Mouse (Mus musculus) CH12.LX (cell line): ENCODE measurements around the gene Synj2. TPM values are rescaled to one million over a fixed set of nuclear protein-coding genes. Genes with fewer than 3 reads are reported as not detected.

Source experiments
- DNase-seq: peaks from one replicate; pipeline ENCODE4 v3.0.0-alpha.2; 2013; ENCODE audit errors: extremely low read depth
- H3K27ac ChIP-seq: 2 replicates; pipeline ENCODE4 v1.5.1; 2012; ENCODE audit warnings: low read depth, mild to moderate bottlenecking, control low read depth, moderate library complexity; ENCODE audit not compliant: insufficient read depth
- H3K27me3 ChIP-seq: replicated peaks from 2 replicates; pipeline ENCODE3; 2012; ENCODE audit warnings: inconsistent platforms
- H3K36me3 ChIP-seq, 2 experiments: replicated peaks in 1 of 2; 2 replicates each; pipeline versions ENCODE3 to v1.6.1; 2012; ENCODE audit warnings: inconsistent platforms in 1 of 2, low read length in 1 of 2, mild to moderate bottlenecking in 1 of 2, mixed read lengths in 1 of 2, moderate library complexity in 1 of 2; ENCODE audit not compliant: control insufficient read depth in 1 of 2, insufficient read depth in 1 of 2
- H3K4me1 ChIP-seq, 2 experiments: 2 replicates each; pipeline ENCODE4 v1.6.1; 2012; ENCODE audit warnings: inconsistent platforms in 1 of 2, moderate library complexity in 1 of 2; ENCODE audit not compliant: insufficient read depth in 2 of 2, control insufficient read depth in 1 of 2
- H3K4me2 ChIP-seq: 2 replicates; pipeline ENCODE4 v1.6.1; 2012; ENCODE audit warnings: low read depth, mild to moderate bottlenecking, control low read depth; ENCODE audit not compliant: poor library complexity, insufficient read depth, severe bottlenecking
- H3K4me3 ChIP-seq, 3 experiments: fragments of 150-350 bp in 1 of 3; sonication (generic) in 1 of 3; replicated peaks in 1 of 3; 2 replicates each; pipeline versions ENCODE3 to v1.5.1; 2011 to 2012; ENCODE audit warnings: low read depth in 2 of 3, low read length in 2 of 3, mild to moderate bottlenecking in 2 of 3, moderate library complexity in 2 of 3, control low read depth in 1 of 3, improper control_type of control experiment in 1 of 3, inconsistent platforms in 1 of 3, mixed read lengths in 1 of 3; ENCODE audit not compliant: poor library complexity in 1 of 3
- H3K79me2 ChIP-seq: replicated peaks from 2 replicates; pipeline ENCODE4 v1.6.1; 2012; ENCODE audit warnings: mild to moderate bottlenecking, moderate library complexity; ENCODE audit not compliant: control insufficient read depth, poor library complexity, insufficient read depth, severe bottlenecking; ENCODE audit errors: extremely low read depth
- H3K9ac ChIP-seq: 2 replicates; pipeline ENCODE4 v1.6.1; 2012; ENCODE audit warnings: low read depth, mild to moderate bottlenecking, control low read depth, moderate library complexity; ENCODE audit not compliant: insufficient read depth
- H3K9me3 ChIP-seq: replicated peaks from 2 replicates; pipeline ENCODE3; 2012; ENCODE audit warnings: low read length, inconsistent platforms, mixed read lengths
- BHLHE40 ChIP-seq: IDR thresholded peaks from 2 replicates; pipeline ENCODE4 v1.6.1; 2011; ENCODE audit warnings: mild to moderate bottlenecking, low read depth, low read length, improper control_type of control experiment
- CHD1 ChIP-seq: IDR thresholded peaks from 2 replicates; pipeline ENCODE4 v1.6.1; 2012; ENCODE audit warnings: low read depth, low read length, improper control_type of control experiment, inconsistent platforms
- CHD2 ChIP-seq: IDR thresholded peaks from 2 replicates; pipeline ENCODE4 v1.6.1; 2011; ENCODE audit warnings: low read length, improper control_type of control experiment
- CTCF ChIP-seq, 2 experiments: IDR thresholded peaks in 1 of 2; conservative IDR thresholded peaks in 1 of 2; 2 replicates each; pipeline ENCODE4 v1.5.1; 2011 to 2012; ENCODE audit warnings: low read depth in 2 of 2, low read length in 2 of 2, improper control_type of control experiment in 1 of 2, inconsistent platforms in 1 of 2, mild to moderate bottlenecking in 1 of 2, moderate library complexity in 1 of 2
- E2F4 ChIP-seq: IDR thresholded peaks from 2 replicates; pipeline ENCODE4 v1.6.1; 2011; ENCODE audit warnings: low read depth, low read length, improper control_type of control experiment; ENCODE audit not compliant: insufficient replicate concordance
- ELF1 ChIP-seq: IDR thresholded peaks from 2 replicates; pipeline ENCODE4 v1.6.1; 2014; ENCODE audit warnings: low read depth, mild to moderate bottlenecking, inconsistent platforms, low read length, improper control_type of control experiment
- EP300 ChIP-seq: IDR thresholded peaks from 2 replicates; pipeline ENCODE4 v1.6.1; 2011; ENCODE audit warnings: low read length, improper control_type of control experiment
- ETS1 ChIP-seq: conservative IDR thresholded peaks from 2 replicates; pipeline ENCODE4 v1.6.1; 2012; ENCODE audit warnings: low read depth, mild to moderate bottlenecking, inconsistent platforms, low read length, improper control_type of control experiment, moderate library complexity
- GABPA ChIP-seq: IDR thresholded peaks from 2 replicates; pipeline ENCODE4 v1.6.1; 2012; ENCODE audit warnings: low read depth, low read length, improper control_type of control experiment, inconsistent platforms; ENCODE audit not compliant: insufficient replicate concordance
- HCFC1 ChIP-seq: IDR thresholded peaks from 2 replicates; pipeline ENCODE4 v1.6.1; 2012; ENCODE audit warnings: low read depth, mild to moderate bottlenecking, inconsistent platforms, low read length, improper control_type of control experiment
- IRF4 ChIP-seq: IDR thresholded peaks from 2 replicates; pipeline ENCODE4 v1.6.1; 2014; ENCODE audit warnings: low read depth, mild to moderate bottlenecking, inconsistent platforms, low read length, improper control_type of control experiment
- JUN ChIP-seq: IDR thresholded peaks from 2 replicates; pipeline ENCODE4 v1.6.1; 2011; ENCODE audit warnings: low read depth, mild to moderate bottlenecking, low read length, improper control_type of control experiment, moderate library complexity; ENCODE audit not compliant: insufficient read depth
- JUND ChIP-seq: conservative IDR thresholded peaks from 2 replicates; pipeline ENCODE4 v1.6.1; 2011; ENCODE audit warnings: low read depth, low read length, improper control_type of control experiment
- KAT2A ChIP-seq: IDR thresholded peaks from 2 replicates; pipeline ENCODE4 v1.6.1; 2012; ENCODE audit warnings: low read length, improper control_type of control experiment, inconsistent platforms; ENCODE audit not compliant: insufficient replicate concordance
- MAFK ChIP-seq: IDR thresholded peaks from 2 replicates; pipeline ENCODE4 v1.6.1; 2011; ENCODE audit warnings: low read length, improper control_type of control experiment; ENCODE audit not compliant: insufficient replicate concordance
- MAX ChIP-seq: IDR thresholded peaks from 2 replicates; pipeline ENCODE4 v1.6.1; 2011; ENCODE audit warnings: low read length, improper control_type of control experiment
- MAZ ChIP-seq: IDR thresholded peaks from 2 replicates; pipeline ENCODE4 v1.6.1; 2012; ENCODE audit warnings: low read depth, mild to moderate bottlenecking, inconsistent platforms, low read length, improper control_type of control experiment, moderate library complexity
- MEF2A ChIP-seq: IDR thresholded peaks from 2 replicates; pipeline ENCODE4 v1.6.1; 2014; ENCODE audit warnings: low read depth, mild to moderate bottlenecking, inconsistent platforms, low read length, improper control_type of control experiment, borderline replicate concordance
- MXI1 ChIP-seq: IDR thresholded peaks from 2 replicates; pipeline ENCODE4 v1.6.1; 2011; ENCODE audit warnings: mild to moderate bottlenecking, low read depth, low read length, improper control_type of control experiment
- MYC ChIP-seq: IDR thresholded peaks from 2 replicates; pipeline ENCODE4 v1.6.1; 2011; ENCODE audit warnings: low read depth, mild to moderate bottlenecking, improper control_type of control experiment, low read length
- NELFE ChIP-seq: IDR thresholded peaks from 2 replicates; pipeline ENCODE4 v1.6.1; 2011; ENCODE audit warnings: low read depth, low read length, improper control_type of control experiment
- NRF1 ChIP-seq: IDR thresholded peaks from 2 replicates; pipeline ENCODE4 v1.6.1; 2014; ENCODE audit warnings: low read depth, mild to moderate bottlenecking, inconsistent platforms, low read length, improper control_type of control experiment, moderate library complexity
- PAX5 ChIP-seq: IDR thresholded peaks from 2 replicates; pipeline ENCODE4 v1.6.1; 2012; ENCODE audit warnings: low read length, inconsistent platforms, mixed read lengths
- POLR2A ChIP-seq: IDR thresholded peaks from 2 replicates; pipeline ENCODE4 v1.6.1; 2011; ENCODE audit warnings: low read depth, mild to moderate bottlenecking, improper control_type of control experiment, low read length
- POLR2AphosphoS2 ChIP-seq: IDR thresholded peaks from 2 replicates; pipeline ENCODE4 v1.6.1; 2011; ENCODE audit warnings: low read depth, low read length, improper control_type of control experiment
- RAD21 ChIP-seq: IDR thresholded peaks from 2 replicates; pipeline ENCODE4 v1.6.1; 2011; ENCODE audit warnings: low read depth, mild to moderate bottlenecking, low read length, improper control_type of control experiment, moderate library complexity
- RCOR1 ChIP-seq: conservative IDR thresholded peaks from 2 replicates; pipeline ENCODE4 v1.6.1; 2012; ENCODE audit warnings: low read depth, mild to moderate bottlenecking, inconsistent platforms, low read length, improper control_type of control experiment
- SIN3A ChIP-seq: IDR thresholded peaks from 2 replicates; pipeline ENCODE4 v1.6.1; 2012; ENCODE audit warnings: low read length, improper control_type of control experiment, inconsistent platforms
- SMC3 ChIP-seq: IDR thresholded peaks from 2 replicates; pipeline ENCODE4 v1.6.1; 2011; ENCODE audit warnings: low read depth, low read length, improper control_type of control experiment
- TBP ChIP-seq: conservative IDR thresholded peaks from 2 replicates; pipeline ENCODE4 v1.6.1; 2011; ENCODE audit warnings: low read depth, low read length, improper control_type of control experiment
- TCF12 ChIP-seq: IDR thresholded peaks from 2 replicates; pipeline ENCODE4 v1.6.1; 2014; ENCODE audit warnings: low read depth, mild to moderate bottlenecking, inconsistent platforms, low read length, improper control_type of control experiment
- UBTF ChIP-seq: IDR thresholded peaks from 2 replicates; pipeline ENCODE4 v1.6.1; 2012; ENCODE audit warnings: low read depth, mild to moderate bottlenecking, inconsistent platforms, low read length, improper control_type of control experiment, moderate library complexity
- USF1 ChIP-seq: IDR thresholded peaks from 2 replicates; pipeline ENCODE4 v1.6.1; 2014; ENCODE audit warnings: low read depth, mild to moderate bottlenecking, inconsistent platforms, low read length, improper control_type of control experiment
- USF2 ChIP-seq: conservative IDR thresholded peaks from 2 replicates; pipeline ENCODE4 v1.6.1; 2011; ENCODE audit warnings: low read depth, low read length, improper control_type of control experiment
- ZC3H11A ChIP-seq: IDR thresholded peaks from 2 replicates; pipeline ENCODE4 v1.6.1; 2012; ENCODE audit warnings: low read depth, mild to moderate bottlenecking, inconsistent platforms, low read length, improper control_type of control experiment
- ZKSCAN1 ChIP-seq: IDR thresholded peaks from 2 replicates; pipeline ENCODE4 v1.6.1; 2012; ENCODE audit warnings: low read depth, inconsistent platforms, low read length, improper control_type of control experiment, borderline replicate concordance
- ZMIZ1 ChIP-seq: IDR thresholded peaks from 2 replicates; pipeline ENCODE4 v1.6.1; 2012; ENCODE audit warnings: low read depth, mild to moderate bottlenecking, inconsistent platforms, low read length, improper control_type of control experiment
- ZNF384 ChIP-seq: IDR thresholded peaks from 2 replicates; pipeline ENCODE4 v1.6.1; 2012; ENCODE audit warnings: low read depth, low read length, improper control_type of control experiment, inconsistent platforms
- dilution Hi-C: fragments of 300-500 bp; cut with MboI; formaldehyde crosslinking; loops from 2 replicates; pipeline ENCODE4 v1.14.3; 2020; ENCODE audit warnings: low sequenced_read_pairs; ENCODE audit not compliant: extremely low pct_unique_long_range_greater_than_20kb, extremely low pct_ligation_motif_present
- in situ Hi-C: fragments of 300-500 bp; cut with MboI; formaldehyde crosslinking; loops from 3 replicates; pipeline ENCODE4 v1.14.3; 2019; ENCODE audit warnings: low sequenced_read_pairs, low pct_ligation_motif_present, low pct_unique_long_range_greater_than_20kb, mixed read lengths
- polyA plus RNA-seq: library from polyadenylated mRNA; unstranded; fragments of >175 nt; gene quantifications from 2 replicates; pipeline ENCODE4 v1.2.1, GENCODE M21; 2012; ENCODE audit warnings: low read depth; ENCODE audit not compliant: insufficient read length
- total RNA-seq, 2 experiments: library from RNA; depleted of rRNA; stranded (reverse); fragments of 300-350 nt in 1 of 2; fragments of >200 nt in 1 of 2; gene quantifications; 2 replicates each; pipeline ENCODE4 v1.2.3; 2012 to 2014

Gene Synj2
- total and polyA plus RNA-seq, 3 experiments, result 5.3 to 10.9 (median 6.8) TPM

DNA sequence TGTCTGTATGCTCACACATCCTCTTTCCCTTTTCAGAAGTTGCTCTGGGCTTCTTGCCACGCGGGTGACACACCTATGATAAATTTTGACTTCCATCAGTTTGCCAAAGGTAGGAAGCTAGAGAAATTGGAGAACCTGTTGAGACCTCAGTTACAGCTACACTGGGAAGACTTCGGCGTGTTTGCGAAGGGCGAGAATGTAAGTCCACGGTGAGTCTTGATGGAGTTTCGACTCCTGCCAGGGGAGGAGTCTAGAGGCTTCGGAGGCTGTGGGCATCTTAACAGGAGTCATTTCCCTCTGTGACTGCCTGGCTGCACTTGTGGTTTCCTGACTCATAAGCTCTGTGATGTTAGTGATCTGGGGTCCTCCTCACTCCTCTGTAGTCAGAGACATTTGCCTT is 66.8 kb downstream of the Synj2 start:
- dilution Hi-C loops, result no loop called here
- H3K4me1 ChIP-seq, result peaks cover 30 to 62% of the 10 kb centered on the region in 2 experiments
- H3K79me2 ChIP-seq, result no peaks in the 10 kb centered on the region
- H3K9ac ChIP-seq, result peak overlapping the region; percentile 17; the same call in 1 of the 2 replicates
- H3K36me3 ChIP-seq, result peaks cover 0 to 38% of the 10 kb centered on the region in 2 experiments
- H3K27me3 ChIP-seq, result no peaks in the 10 kb centered on the region
- no peak overlapping the region for H3K4me3 ChIP-seq
- peak overlapping the region; percentile 30 for H3K4me2 ChIP-seq
- no peaks in the 10 kb centered on the region for H3K9me3 ChIP-seq
- in situ Hi-C loops, result loop anchor here (5.0 to 25.0 kb wide), 3 partner anchors 66 to 571 kb away; partner anchors contain the start of genes Synj2 and Tmem242
- no peak for TF ChIP-seq UBTF
- no peak for TF ChIP-seq E2F4
- peak; percentile 65 for TF ChIP-seq BHLHE40
- TF ChIP-seq SIN3A, result peak; percentile 38; the same call in 1 of the 2 replicates
- TF ChIP-seq MAFK, result no peak
- no peak for TF ChIP-seq PAX5
- TF ChIP-seq MYC, result 0 out of 2 replicates have a peak, but pooled peaks have one; percentile 19
- peak; percentile 80 for TF ChIP-seq TBP
- no peak for TF ChIP-seq CTCF (conservative IDR thresholded peaks at IDR 0.05 in 1 of 2, IDR thresholded peaks at IDR 0.05 in 1 of 2; ENCODE audit: low read depth in 2 of 2, low read length in 2 of 2)
- no peak for TF ChIP-seq RCOR1
- TF ChIP-seq JUN, result 0 out of 2 replicates have a peak, but pooled peaks have one; percentile 3
- peak; percentile 67; the same call in 1 of the 2 replicates for TF ChIP-seq EP300
- no peak for TF ChIP-seq HCFC1
- no peak for TF ChIP-seq SMC3
- no peak for TF ChIP-seq ZMIZ1
- no peak for TF ChIP-seq JUND
- no peak for TF ChIP-seq ZKSCAN1
- peak; percentile 76 for TF ChIP-seq ETS1
- no peak for TF ChIP-seq MAZ
- peak; percentile 23; the same call in 1 of the 2 replicates for TF ChIP-seq TCF12
- TF ChIP-seq GABPA, result no peak
- no peak for TF ChIP-seq POLR2AphosphoS2
- TF ChIP-seq KAT2A, result no peak
- peak; percentile 47 for TF ChIP-seq POLR2A
- TF ChIP-seq MAX, result 0 out of 2 replicates have a peak, but pooled peaks have one; percentile 19
- TF ChIP-seq IRF4, result no peak; the same call in 1 of the 2 replicates
- TF ChIP-seq CHD2, result no peak
- no peak; the same call in 1 of the 2 replicates for TF ChIP-seq NELFE
- no peak for TF ChIP-seq USF2
- TF ChIP-seq ELF1, result no peak
- TF ChIP-seq USF1, result no peak
- TF ChIP-seq MEF2A, result no peak; the same call in 1 of the 2 replicates
- no peak for TF ChIP-seq CHD1
- TF ChIP-seq ZNF384, result no peak
- TF ChIP-seq ZC3H11A, result no peak
- no peak for TF ChIP-seq RAD21
- TF ChIP-seq NRF1, result no peak
- TF ChIP-seq MXI1, result no peak; the same call in 1 of the 2 replicates
- peak; percentile 94 for DNase-seq
- peak overlapping the region; percentile 86 for H3K27ac ChIP-seq
